Mouse (Mus musculus) ES-Bruce4 (cell line): Measurements from ENCODE around the gene Ddx10.

Experiments
- CTCF ChIP-seq: IDR thresholded peaks from one replicate; pipeline ENCODE4 v1.8.1; 2011; ENCODE audit warnings: low read depth, low read length
- POLR2A ChIP-seq: IDR thresholded peaks from one replicate; pipeline ENCODE4 v1.8.1; 2011; ENCODE audit warnings: low read length; ENCODE audit not compliant: insufficient read depth

GRCm38 (mm10) chr9:53269466-53269755 is 21.6 kb upstream of the Ddx10 start:
- TF ChIP-seq CTCF = no peak
- TF ChIP-seq POLR2A = no peak
